Mouse (Mus musculus): Measurements from ENCODE around the gene Wwox.

The Wwox gene

GRCm38 (mm10) chr8:115159711-115160374 lies 720.4 kb downstream of the Wwox start:
- DNase-seq (ENCODE audit: low spot score in 2 of 2): peak; percentile 12 to 27

GRCm38 (mm10) chr8:115160407-115160806 lies 721.0 kb downstream of the Wwox start:
- DNase-seq (ENCODE audit: low spot score in 2 of 2): no peak

GRCm38 (mm10) chr8:115161520-115161919 lies 722.1 kb downstream of the Wwox start:
- no peak for DNase-seq (ENCODE audit: low spot score in 2 of 2)

- DNase-seq (ENCODE audit: low spot score in 2 of 2): no peak
Observed at GRCm38 (mm10) chr8:115164872-115165271, 725.4 kb downstream of the Wwox start.

- DNase-seq (ENCODE audit: low spot score in 2 of 2): no peak
Observed at GRCm38 (mm10) chr8:115173634-115174081, 734.2 kb downstream of the Wwox start.

- no peak for DNase-seq (ENCODE audit: low spot score in 2 of 2)
Observed at GRCm38 (mm10) chr8:115185431-115185964, 746.0 kb downstream of the Wwox start.

GRCm38 (mm10) chr8:115186121-115186811 lies 746.8 kb downstream of the Wwox start:
- DNase-seq (ENCODE audit: low spot score in 2 of 2): no peak

- DNase-seq (ENCODE audit: low spot score in 2 of 2): no peak
Observed at GRCm38 (mm10) chr8:115186882-115187281, 747.4 kb downstream of the Wwox start.

GRCm38 (mm10) chr8:115188446-115188845 lies 749.0 kb downstream of the Wwox start:
- no peak for DNase-seq (ENCODE audit: low spot score in 2 of 2)

GRCm38 (mm10) chr8:115189836-115190235 lies 750.4 kb downstream of the Wwox start:
- DNase-seq (ENCODE audit: low spot score in 2 of 2): peak; percentile 68 to 79

GRCm38 (mm10) chr8:115193767-115194166 lies 754.3 kb downstream of the Wwox start:
- no peak for DNase-seq (ENCODE audit: low spot score in 2 of 2)

GRCm38 (mm10) chr8:115195334-115195733 lies 755.9 kb downstream of the Wwox start:
- no peak for DNase-seq (ENCODE audit: low spot score in 2 of 2)

- peak in 1 of 2 experiments; percentile 31 for DNase-seq (ENCODE audit: low spot score in 2 of 2)
Observed at GRCm38 (mm10) chr8:115196859-115197258, 757.4 kb downstream of the Wwox start.

- DNase-seq (ENCODE audit: low spot score in 2 of 2): no peak
Observed at GRCm38 (mm10) chr8:115199204-115199603, 759.7 kb downstream of the Wwox start.

- DNase-seq (ENCODE audit: low spot score in 2 of 2): no peak
Observed at GRCm38 (mm10) chr8:115199616-115200150, 760.2 kb downstream of the Wwox start.

- DNase-seq (ENCODE audit: low spot score in 2 of 2): no peak
Observed at GRCm38 (mm10) chr8:115201726-115202125, 762.3 kb downstream of the Wwox start.

- no peak for DNase-seq (ENCODE audit: low spot score in 2 of 2)
Observed at GRCm38 (mm10) chr8:115207480-115207879, 768.0 kb downstream of the Wwox start.

- no peak for DNase-seq (ENCODE audit: low spot score in 2 of 2)
Observed at GRCm38 (mm10) chr8:115208415-115209192, 769.1 kb downstream of the Wwox start.

GRCm38 (mm10) chr8:115210014-115210413 lies 770.6 kb downstream of the Wwox start:
- DNase-seq (ENCODE audit: low spot score in 2 of 2): no peak

- DNase-seq (ENCODE audit: low spot score in 2 of 2): no peak
Observed at GRCm38 (mm10) chr8:115213126-115213525, 773.7 kb downstream of the Wwox start.

GRCm38 (mm10) chr8:115214870-115215269 lies 775.4 kb downstream of the Wwox start:
- no peak for DNase-seq (ENCODE audit: low spot score in 2 of 2)

- no peak for DNase-seq (ENCODE audit: low spot score in 2 of 2)
Observed at GRCm38 (mm10) chr8:115216801-115217200, 777.3 kb downstream of the Wwox start.

Measured in thymus, postnatal 10 days (tissue).